Mouse (Mus musculus) brain, embryonic 14.5 days (tissue): Measurements from ENCODE around the gene Tnk1. TPM values are rescaled to one million over a fixed set of nuclear protein-coding genes. Genes with fewer than 3 reads are reported as not detected.
"Not testable (repeated sequence)": the region's sequence is repeated elsewhere in the genome, so short reads cannot be mapped to it uniquely, and the experiment has no call there.

Experiments
- DNase-seq: peaks from one replicate; pipeline ENCODE4 v3.0.0-alpha.2; 2011; ENCODE audit warnings: low read depth
- CTCF ChIP-seq: fragments of 200-500 bp; IDR thresholded peaks from 2 replicates; pipeline ENCODE4 v1.5.1; 2012; ENCODE audit warnings: inconsistent platforms, mild to moderate bottlenecking, moderate library complexity, borderline replicate concordance; ENCODE audit not compliant: insufficient read depth, insufficient read length; ENCODE audit errors: extremely low read depth
- POLR2A ChIP-seq: fragments of 200-500 bp; IDR thresholded peaks from 2 replicates; pipeline ENCODE4 v1.6.1; 2012; ENCODE audit warnings: mild to moderate bottlenecking, inconsistent platforms, borderline replicate concordance; ENCODE audit not compliant: poor library complexity, insufficient read depth, insufficient read length, severe bottlenecking; ENCODE audit errors: extremely low read depth
- polyA plus RNA-seq: library from polyadenylated mRNA; depleted of rRNA; stranded (reverse); fragments of >200 nt; gene quantifications from 2 replicates; pipeline ENCODE4 v1.2.3, GENCODE M21; 2012

Tnk1 gene
- polyA plus RNA-seq, 1 experiment: 0.29 TPM

DNA sequence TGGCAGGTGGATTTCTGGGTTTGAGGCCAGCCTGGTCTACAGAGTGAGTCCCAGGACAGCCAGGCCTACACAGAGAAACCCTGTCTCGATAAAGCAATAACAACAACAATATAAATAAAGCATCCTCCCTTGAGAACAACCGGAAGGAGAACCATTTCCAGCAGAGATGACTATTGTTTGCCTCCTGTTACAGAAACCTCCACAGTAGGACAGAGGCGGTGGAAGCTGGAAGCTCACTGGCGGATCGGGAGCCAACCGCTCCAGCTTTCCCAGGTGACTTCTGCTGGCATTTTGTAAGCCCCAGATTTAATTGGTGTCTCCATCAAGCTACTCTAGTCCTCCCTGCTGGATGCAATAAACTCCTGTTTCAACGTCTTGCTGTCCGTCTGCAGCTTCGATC lies 7.0 kb upstream of the Tnk1 start:
- no peak for DNase-seq
- TF ChIP-seq POLR2A (no peak), CTCF (no peak)

DNA sequence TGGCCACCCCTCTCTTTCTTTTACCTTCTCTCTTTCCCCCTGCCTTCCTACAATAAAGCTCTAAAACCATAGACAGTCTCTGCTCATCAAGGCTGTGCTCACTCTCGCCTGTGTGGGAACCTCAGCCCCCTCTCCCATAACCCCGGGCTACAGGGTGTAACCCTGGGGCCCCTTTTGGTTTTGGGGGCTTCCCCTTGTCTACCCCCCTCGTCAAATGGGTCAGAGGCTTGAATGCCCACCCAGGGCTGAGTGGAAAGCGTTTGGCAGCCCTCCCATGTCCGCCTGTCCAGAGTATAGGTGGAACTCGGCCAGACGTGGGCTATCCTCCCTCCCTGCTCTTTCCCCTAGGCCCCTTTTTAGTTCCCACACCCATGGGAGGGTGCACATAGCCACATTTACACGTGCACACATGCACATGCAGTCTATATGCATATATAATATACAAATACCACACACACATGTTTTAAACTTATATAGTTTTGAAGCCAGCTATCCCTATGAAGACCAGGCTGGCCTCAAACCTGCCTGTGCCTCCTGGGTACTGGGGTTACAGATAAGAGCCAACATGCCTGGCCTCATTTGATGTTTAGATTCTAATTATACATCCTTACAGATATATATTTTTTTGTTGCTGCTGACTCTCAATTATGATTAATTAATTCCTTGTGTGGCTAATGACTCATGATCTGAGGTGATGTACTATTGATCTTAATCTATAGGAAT lies 5.8 kb upstream of the Tnk1 start:
- no peak for DNase-seq
- no peak for TF ChIP-seq POLR2A
- TF ChIP-seq CTCF: no peak

DNA sequence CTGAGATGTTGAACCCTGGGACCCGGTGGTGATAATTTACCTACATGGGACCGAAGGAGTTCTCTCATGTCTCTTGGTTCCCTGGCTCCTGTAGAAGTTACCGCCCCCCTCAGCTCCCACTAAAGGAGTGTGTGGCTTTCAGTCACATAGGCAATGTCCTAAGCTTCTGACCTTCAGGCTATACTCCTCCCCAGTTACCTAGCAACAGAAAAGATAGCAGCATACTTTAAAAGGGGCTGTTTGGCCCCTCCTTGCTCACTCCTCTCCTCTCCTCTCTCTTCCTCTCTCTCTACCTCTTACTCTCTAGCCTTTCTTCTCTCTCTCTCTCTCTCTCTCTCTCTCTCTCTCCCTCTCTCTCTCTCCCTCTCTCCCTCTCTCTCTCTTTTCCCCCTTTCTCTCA lies 5.2 kb upstream of the Tnk1 start:
- DNase-seq: not testable (repeated sequence)

DNA sequence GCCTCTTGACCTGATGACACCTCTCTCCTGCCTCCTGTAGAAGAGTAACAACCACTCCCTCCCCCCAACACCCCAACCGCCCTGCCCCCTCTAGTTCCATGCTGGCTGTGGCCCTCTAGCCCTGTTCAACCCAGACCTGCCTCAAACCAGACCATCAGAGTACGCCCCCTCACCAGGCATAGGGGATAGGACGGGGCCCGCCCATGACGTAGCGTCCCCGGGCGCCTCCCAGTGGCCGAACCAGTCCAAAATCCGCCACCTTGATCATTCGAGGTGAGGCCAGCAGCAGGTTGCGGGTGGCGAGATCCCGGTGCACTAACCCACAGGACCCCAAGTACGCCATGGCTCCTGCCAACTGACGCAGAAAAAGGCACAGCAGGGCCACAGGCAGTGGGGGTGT lies 3.2 kb downstream of the Tnk1 start:
- peak; percentile 47 for DNase-seq
- TF ChIP-seq CTCF (peak; percentile 52; the same call in 1 of the 2 replicates), POLR2A (no peak)

DNA sequence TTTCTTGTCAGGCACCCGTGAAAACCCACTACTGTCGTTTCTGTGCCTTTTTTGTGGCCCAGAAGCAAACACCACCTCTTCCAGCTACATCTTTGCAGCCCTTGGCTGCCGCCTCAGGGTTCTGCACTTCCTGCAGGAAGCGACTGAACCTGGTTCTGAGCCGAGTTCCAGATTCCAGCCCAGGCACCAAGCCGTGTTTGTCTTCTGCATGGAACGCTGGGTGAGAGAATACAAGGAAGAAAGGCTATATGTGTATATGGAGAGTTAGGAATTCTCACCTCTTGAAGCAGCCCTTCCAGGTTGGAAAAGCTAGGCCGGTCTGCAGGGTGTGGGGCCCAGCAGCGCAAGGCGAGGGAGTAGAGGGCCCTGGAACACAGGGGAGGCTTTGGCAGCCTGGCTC lies 3.9 kb downstream of the Tnk1 start:
- TF ChIP-seq CTCF (no peak), POLR2A (no peak)
- DNase-seq: no peak

DNA sequence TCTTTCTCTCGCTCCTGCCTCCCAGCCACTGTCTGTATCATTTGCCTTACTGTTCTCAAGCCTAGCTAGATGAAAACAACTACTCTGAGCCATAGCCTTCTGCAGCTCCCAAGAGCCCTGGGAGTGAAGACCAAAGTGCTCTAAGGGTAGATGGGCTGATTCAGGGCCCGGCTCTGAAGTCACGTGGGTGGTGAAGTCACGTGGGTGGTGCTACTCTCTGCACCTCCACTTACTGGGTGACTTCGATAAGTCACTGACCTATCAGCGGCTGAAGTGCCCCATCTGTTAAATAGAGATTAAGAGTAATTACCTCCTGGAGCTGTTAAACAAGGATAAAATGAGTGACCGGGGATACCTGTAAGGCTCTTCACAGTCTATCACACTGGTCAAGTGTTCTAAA lies 4.5 kb downstream of the Tnk1 start:
- no peak for TF ChIP-seq CTCF
- no peak for TF ChIP-seq POLR2A
- DNase-seq: no peak

DNA sequence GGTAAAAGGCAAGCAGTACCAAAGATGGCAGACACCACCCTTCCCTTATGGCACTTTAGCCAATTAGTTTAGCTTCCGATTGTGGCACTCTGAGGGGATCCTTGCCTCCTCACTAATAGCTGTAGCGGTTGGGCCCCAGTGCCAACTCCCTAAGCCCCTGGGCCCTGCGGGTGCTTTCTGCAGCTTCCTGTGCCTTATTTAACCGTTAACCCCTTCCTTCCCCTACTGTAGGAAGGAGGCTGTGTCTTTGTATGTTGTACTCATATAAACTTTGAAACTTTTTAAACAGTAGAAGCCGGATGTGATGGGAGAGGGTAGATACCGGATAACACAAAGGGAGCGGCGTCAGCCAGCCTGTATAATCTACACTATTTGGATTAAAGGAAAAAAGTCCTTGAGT lies 7.8 kb downstream of the Tnk1 start:
- no peak for TF ChIP-seq CTCF
- TF ChIP-seq POLR2A: no peak
- no peak for DNase-seq

DNA sequence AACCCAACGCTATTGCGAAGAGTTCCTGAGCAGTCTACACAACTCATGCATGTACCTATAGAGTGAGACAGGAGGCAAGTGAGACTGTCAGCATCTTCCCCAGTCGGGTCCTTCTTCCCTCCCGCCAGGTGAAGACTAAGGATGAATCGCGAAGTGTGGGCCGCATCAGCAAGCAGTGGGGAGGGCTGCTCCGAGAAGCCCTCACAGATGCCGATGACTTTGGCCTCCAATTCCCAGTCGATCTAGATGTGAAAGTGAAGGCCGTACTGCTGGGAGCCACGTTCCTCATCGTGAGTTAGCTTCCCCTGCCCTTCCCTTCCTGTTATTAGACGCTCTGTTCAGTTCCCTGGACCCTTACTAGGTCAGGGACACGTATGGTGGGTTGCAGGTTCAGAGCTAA lies 8.6 kb downstream of the Tnk1 start:
- TF ChIP-seq POLR2A (no peak), CTCF (no peak)
- no peak for DNase-seq

DNA sequence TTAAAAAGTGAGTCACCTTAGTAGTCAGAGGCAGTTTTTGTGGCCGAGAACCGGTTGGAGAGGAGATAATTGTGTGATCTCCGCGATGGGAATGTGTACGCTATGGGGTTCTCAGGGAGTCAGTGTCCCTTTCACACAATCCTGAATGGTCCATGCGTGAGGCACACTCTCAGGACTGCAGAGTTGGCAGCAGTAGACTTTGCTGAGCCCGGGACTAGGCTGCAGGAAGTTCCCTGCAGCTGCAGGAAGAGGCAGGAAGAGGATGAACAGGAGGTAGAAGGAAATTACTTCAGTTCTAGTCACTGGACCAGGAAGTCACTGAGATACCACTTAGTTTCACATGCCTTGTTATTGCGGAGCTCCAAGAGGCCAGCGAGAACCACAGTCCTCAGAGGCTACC lies 9.4 kb downstream of the Tnk1 start:
- DNase-seq: no peak
- TF ChIP-seq POLR2A: no peak
- TF ChIP-seq CTCF: no peak

DNA sequence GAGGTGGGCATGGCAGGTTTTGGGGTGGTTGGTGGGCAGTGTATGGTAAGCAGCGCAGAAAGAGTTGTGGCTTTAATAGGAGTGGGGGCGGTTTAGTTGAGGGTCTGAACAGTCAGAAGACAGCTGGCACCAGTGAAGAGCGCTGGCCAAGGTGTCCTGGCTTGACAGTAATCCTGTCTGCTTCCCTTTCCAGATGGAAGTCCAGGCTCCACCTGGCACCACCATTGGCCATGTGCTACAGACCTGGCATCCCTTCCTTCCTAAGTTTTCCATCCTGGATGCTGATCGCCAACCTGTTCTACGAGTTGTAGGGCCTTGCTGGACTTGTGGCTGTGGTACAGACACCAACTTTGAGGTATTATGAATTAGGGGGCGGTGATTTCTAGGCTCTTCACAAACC lies 10.5 kb downstream of the Tnk1 start:
- DNase-seq: no peak
- TF ChIP-seq POLR2A: no peak
- TF ChIP-seq CTCF: no peak

DNA sequence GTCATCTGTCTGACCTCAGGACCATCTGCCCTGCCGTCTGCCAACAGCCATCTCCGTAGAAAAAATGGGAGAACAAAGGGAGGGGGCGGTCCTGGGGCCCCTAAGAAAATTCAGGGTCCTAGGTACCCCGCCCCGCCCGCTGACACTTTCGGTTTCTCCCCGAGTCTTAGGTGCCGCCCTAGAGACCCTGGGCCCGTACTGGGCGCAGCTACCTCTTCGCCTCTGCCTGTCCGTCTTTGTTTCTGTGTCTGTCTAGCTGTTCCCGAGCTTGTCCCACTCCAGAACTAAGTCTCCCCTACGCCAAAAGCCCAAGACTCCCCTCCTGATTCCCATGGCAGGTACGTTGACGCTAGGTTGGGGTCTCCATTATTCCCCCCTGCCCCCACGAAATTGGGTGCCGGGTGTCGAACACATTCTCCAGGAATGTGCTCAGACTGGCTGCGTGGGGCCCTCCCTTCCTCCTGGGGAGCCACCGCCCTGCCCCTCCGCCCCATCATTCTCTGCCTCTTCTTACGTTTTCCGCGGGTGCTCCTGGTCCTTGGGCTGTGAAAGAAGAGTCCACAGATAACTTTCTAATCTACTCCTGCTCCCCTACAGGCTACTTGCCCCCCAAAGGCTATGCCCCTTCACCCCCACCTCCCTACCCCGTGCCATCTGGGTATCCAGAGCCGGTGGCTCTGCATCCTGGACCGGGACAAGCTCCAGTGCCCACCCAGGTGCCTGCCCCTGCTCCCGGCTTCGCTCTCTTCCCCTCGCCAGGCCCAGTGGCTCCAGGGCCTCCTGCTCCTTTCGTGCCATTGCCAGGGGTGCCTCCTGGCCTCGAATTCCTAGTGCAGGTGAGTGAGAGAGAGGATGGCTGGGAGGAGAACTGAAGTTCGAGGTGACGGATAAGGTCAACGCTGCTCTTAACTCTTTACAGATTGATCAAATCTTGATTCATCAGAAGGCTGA lies 11.5 kb downstream of the Tnk1 start:
- no peak for TF ChIP-seq POLR2A
- no peak for TF ChIP-seq CTCF
- no peak for DNase-seq
